Mouse (Mus musculus): ENCODE measurements around the gene Nif3l1.
A peak's percentile ranks its signal among the peaks of the same experiment; 100 is the strongest.

Gene Nif3l1

DNA sequence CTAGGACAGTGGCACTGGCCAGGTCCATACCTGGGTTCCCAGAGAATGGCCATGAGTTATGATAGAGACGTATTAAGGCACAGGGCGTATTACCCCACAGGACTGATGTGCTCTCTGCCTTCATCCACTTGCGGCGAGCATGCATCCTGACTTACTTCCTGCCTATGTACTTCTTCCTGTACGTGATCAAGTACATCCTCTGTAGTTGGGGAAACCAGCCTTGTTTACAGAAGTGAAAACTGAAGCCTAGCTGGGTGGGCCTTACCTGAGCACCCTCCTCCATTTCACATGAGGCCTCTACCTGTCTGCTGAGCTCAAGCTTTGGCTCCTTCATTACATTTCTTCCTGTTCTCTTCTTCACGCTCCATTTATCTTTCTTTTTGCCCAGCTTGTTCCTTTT, 9.4 kb downstream of the Nif3l1 start:
- no peak for DNase-seq (ENCODE audit: extremely low read depth, insufficient read length, low spot score)

DNA sequence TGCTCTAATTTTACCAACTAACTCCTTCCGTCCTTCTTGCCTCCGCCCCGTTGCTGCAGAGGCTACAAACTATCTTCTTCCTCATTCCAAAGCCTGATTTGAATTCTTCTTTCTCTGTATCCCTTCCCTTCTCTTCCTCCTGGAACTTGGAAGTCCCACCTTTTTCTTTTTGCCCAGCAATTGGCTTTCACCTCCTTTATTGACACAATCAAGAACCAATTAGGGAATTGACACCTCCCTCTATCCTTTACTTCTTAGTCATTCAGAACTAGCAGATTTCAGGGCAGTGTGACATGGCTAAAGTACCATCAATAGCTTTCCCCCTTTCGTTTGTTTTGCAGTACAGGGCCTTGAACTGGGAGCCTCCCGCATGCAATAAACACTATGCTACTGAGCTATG, 13.2 kb downstream of the Nif3l1 start:
- no peak for DNase-seq (ENCODE audit: extremely low read depth, insufficient read length, low spot score)

DNA sequence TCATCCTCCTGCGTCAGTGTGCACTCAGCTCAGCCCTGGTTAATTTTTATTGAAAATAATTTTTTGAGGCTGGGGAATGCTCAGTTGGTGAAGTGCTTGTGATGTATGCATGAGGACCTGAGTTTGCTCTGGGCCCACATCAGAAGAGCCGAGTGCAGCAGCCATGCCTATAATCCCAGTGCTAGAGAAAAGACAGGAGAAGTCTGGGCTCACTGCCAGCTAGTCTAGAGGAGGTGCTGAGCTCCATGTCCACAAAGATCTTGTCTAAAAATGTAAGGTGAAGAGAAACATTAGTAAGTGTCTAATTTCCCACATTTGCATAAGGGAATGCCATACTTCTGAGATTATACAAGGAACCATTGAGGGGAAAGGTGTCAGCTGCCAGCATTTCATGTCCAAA, 13.9 kb downstream of the Nif3l1 start:
- no peak for DNase-seq (ENCODE audit: extremely low read depth, insufficient read length, low spot score)

DNA sequence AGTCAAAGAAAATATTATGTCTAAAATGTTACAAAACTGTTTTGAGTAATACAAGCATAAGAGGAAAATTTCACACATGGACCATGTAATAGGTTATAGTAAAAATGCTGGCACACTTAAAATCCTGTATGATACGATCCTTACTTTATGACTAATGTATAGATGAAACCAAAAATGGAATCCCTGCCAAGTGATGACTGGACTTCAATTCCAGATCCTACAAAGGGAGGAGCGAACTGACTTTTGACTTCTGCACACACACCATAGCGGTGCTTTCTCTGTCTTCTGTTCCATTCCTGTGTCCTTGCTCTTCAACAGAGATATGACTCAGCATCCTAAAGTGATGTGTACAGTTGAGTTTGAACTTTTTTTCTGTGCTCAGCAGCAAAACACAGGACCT, 15.6 kb downstream of the Nif3l1 start:
- no peak for DNase-seq (ENCODE audit: extremely low read depth, insufficient read length, low spot score)

DNA sequence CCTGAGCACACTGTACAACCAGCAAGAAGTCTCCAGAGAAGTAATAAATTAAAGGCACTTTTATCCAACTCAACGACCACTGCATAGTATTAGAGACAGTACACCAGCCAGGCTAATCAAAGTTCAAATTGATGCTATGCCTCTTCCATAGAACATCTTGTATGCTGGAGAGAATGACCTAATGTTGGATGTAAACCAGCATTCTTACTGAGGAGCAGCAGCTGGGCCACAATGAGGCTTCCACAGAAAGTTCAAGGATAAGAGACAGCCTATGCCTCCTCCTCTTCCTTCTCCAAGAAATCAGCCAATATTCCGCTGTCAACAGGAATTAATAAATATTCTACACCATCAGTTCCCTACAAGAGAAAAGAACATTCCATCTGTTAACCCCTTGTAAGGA, 19.0 kb downstream of the Nif3l1 start:
- DNase-seq (ENCODE audit: extremely low read depth, insufficient read length, low spot score) = no peak

DNA sequence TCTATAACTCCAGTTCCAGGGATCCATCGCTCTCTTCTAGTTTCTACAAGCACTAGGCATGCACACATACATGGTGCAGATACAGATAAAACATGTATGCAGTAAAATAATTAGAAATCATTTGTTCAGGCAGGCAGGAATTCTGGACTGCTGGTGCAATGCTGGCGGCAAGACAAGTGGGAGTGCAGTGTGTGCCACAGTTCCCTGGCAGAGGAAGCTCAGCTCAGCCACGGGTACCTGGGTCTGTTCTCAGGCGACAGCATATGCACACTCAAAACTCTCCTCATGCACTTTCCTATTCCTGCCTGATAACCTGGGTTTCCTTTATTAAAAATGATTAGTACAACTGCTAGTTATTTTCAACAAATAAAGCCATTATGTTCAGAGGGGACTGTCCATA, 20.1 kb downstream of the Nif3l1 start:
- DNase-seq (ENCODE audit: extremely low read depth, insufficient read length, low spot score) = no peak

DNA sequence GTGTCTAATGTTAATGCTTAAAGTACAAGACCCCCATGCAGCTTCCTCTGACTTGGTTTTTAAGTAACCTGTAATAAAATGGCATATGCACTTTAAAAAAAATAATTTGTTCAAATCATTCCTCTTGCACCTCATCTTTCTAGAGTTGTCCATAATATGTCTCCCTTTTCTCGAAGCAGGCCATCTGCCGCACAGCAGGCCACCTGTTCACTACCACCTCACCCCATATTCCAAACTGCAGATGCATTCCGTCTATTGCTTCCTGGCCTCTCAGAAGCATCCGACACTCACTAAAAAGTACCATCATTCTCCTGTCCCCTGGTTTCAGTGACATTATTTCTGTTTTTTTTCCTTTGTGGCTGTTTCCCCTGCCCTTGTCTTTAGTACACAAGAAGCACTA, 20.6 kb downstream of the Nif3l1 start:
- no peak for DNase-seq (ENCODE audit: extremely low read depth, insufficient read length, low spot score)

DNA sequence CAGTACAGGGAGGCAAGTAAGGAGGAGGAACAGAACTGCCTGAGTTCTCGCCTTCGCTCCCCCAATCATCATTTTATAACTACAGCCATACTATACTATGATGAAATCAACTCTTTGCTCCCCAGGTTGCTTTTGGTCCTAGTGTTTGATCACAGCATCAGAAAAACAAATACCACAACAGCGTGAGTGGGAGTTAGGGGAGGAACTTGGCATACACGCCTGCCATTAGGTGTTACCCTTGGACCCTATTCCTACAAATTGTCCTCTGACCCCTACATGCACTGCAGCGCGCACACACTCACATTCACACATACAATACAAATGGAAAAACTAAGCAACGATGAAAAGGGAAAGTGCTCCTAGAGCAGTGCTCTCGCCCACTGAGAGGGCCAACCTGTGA, 30.7 kb downstream of the Nif3l1 start:
- no peak for DNase-seq (ENCODE audit: extremely low read depth, insufficient read length, low spot score)

DNA sequence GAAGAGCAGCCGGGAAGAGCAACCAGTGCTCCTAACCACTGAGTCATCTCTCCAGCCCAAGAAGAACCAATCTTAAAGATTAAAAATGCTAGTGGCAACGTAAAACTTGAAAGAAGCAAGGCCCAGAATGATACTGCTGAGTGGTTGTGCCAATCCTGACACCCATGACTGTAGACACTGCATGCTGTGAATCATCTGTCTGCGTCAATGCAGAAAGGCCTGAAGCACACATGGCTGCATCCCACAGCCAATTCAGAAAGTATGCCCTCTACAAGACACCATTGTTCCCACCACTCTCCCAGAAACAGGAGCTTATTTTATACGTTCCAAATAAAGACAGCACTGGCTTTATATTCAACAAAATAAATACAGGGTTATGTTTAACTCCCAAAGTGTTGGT, 37.7 kb downstream of the Nif3l1 start:
- no peak for DNase-seq (ENCODE audit: extremely low read depth, insufficient read length, low spot score)

DNA sequence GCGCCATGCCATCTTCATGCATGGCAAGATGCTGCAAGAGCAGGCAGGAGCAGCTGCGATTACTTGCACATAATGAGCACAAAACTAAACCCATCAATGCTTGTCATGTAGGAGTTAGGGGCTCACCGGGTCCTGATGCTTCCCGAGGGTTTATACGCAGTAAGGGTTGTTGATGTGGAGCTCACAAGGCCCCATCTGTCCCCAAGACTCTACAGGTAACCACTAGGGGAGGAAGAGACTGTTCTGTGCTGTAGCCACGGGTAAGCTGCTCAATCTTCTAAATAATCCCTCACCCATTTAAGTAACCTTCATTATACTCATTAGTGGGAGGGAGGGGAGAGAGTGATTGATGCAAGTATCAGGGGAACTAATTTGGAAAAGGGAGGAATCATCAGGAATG, 50.7 kb downstream of the Nif3l1 start:
- no peak for DNase-seq (ENCODE audit: extremely low read depth, insufficient read length, low spot score)

DNA sequence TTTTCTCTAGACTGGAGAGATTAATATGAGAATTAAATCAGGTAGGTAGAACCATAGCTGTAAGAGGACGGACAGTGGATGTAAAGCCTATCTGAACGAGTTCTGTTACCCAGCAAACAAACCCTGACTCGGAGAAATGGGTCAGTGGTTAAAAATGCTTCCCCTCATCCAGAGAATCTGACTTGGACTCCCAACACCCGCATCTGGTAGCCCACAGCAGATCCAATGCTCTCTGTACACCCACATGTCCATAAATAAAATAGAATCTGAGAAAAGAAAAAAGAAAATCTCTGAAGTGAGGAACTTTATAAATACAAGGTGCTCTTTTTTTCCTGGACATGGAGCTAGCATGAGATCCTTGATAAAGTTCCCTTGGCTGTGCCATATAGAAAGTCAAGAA, 52.7 kb downstream of the Nif3l1 start:
- no peak for DNase-seq (ENCODE audit: extremely low read depth, insufficient read length, low spot score)

DNA sequence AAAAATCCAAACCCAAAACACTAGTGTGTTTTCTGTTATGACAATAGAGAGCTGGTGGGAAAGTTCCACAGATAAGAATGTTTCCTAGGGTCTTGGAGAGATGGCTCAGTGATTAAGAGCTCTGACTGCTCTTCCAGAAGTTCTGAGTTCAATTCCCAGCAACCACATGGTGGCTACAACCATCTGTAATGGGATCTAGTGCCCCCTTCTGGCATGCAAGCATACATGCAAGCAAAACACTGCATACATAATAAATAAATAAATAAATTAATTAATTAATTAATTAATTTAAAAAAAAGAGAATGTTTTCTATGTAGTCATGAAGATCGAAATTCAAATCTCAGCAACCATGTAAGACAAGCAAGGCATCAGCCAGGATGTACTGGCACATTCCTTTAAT, 53.8 kb downstream of the Nif3l1 start:
- no peak for DNase-seq (ENCODE audit: extremely low read depth, insufficient read length, low spot score)

DNA sequence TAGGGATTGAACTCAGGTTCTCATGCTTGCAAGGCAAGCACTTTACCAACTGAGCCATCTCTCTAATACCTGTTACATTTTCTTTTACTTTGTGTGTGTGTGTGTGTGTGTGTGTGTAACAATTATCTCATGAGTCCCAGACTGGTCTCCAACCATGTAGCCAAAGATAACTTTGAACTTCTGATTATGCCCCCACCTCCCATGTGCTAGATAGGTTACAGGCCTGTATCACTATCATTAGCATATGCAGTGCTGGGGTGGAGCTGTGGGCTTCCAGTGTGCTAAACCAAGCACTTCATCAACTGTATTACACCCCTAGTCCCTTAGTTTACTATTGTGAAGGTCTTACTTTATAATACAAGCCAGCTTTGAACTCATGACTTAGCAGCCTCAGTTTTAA, 58.2 kb downstream of the Nif3l1 start:
- DNase-seq (ENCODE audit: extremely low read depth, insufficient read length, low spot score) = no peak

DNA sequence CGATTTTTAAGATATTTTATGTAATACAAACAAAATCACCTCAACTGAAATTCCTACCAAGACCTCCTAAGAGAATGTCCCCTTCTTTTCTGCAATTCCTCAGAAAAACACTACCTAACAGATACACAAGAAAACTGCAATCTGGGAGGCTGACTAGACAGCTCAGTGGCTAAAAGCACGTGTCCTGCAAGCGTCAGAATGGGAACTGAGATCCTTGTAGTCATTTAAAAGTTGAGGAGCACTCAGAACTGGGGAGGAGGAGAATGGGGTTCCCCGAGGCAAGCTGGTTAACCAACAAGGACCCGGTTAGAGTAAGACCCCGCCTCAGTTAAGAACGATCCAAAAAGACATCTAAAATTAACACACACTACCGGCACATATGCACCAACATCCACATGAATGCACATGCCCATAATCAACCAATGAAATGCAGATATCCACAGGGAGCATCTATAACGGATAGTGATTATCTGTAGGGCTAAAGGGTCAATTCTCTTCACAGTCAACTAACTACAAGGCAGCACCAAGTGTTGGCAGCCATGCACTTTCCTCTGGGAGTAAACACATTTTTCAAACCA, 58.9 kb downstream of the Nif3l1 start:
- DNase-seq (ENCODE audit: extremely low read depth, insufficient read length, low spot score) = no peak

DNA sequence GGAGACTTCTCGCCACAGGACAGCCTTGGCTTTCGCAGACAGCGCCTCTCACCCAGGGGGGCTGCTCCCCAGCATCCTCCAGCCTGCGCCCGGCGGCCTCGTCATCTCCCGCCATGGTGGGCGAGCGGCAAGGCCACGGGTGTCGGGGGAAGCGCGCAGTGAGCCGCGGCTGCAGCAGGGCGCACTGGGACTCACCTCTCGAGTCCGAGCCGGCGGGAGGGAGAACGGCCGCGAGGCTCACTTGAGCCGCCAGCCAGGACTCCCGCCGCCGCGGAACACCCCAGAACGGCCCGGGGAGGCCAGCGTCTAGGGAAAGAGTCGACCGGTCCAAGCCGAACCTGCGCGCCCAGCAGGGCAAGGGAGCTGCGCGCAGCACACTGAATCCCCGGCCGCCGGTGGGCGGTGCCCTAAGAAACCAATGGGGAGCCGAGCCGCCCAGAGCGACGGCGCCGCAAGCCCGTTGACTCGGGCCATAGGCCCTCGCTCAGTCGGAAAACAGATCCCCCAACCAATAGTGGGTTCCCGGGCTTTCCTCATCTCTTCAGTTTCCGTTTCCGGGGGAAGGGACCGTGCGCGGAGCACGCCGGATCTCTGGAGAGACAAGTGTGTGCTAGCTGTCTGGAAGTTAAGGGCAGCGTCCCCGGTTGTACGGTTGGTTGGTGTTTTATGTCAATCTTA, 59.8 kb downstream of the Nif3l1 start, which contains the start of gene Orc2:
Gene Orc2, minus strand, starts transcription at position 533 of the 678 bp plus-strand sequence.
- DNase-seq (ENCODE audit: extremely low read depth, insufficient read length, low spot score) = peak; percentile 97

DNA sequence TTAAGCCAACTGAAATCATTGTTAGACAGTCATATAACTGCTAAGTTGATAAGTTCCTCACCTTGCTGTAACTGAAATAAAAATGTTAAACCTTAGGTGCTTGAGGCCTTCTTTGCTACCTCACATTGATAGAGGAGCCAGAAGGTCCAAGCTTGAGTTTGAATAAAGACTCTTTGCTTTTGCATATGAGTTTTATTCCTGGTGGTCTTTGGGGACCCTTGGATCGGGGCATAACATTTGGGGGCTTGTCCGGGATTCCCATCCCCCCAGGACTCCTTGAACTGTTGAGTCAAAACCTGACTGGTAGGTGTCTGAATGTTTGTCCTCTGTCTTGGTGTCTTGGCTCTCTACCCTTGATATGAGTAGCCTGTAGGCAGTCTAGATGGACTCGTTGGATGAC, 62.3 kb downstream of the Nif3l1 start:
- no peak for DNase-seq (ENCODE audit: extremely low read depth, insufficient read length, low spot score)
